Mouse (Mus musculus) heart, embryonic 16.5 days (tissue): ENCODE results near the gene Gm2026. TPM values are rescaled to one million over a fixed set of nuclear protein-coding genes. Genes with fewer than 3 reads are reported as not detected.
"Not testable (repeated sequence)": the region's sequence is repeated elsewhere in the genome, so short reads cannot be mapped to it uniquely, and the experiment has no call there.

Experiments used
- ATAC-seq: fragments of 200-750 bp; cut with Nextera tagmentation; replicated peaks from 2 replicates; pipeline ENCODE4 v1.8.0; 2017; ENCODE audit warnings: moderate number of reproducible peaks; ENCODE audit not compliant: insufficient read depth, low FRiP score; ENCODE audit errors: extremely low read depth
- H3K27ac ChIP-seq: fragments of 300-500 bp; sonication (generic); 2 replicates; pipeline ENCODE4 v1.5.1; 2014; ENCODE audit warnings: mild to moderate bottlenecking, low read length, control low read depth, moderate library complexity
- H3K27me3 ChIP-seq: fragments of 300-500 bp; sonication (generic); 2 replicates; pipeline ENCODE4 v1.6.1; 2014; ENCODE audit warnings: low read length, mixed read lengths; ENCODE audit not compliant: control insufficient read depth, insufficient read depth
- H3K36me3 ChIP-seq: fragments of 300-500 bp; sonication (generic); 2 replicates; pipeline ENCODE4 v1.6.1; 2014; ENCODE audit not compliant: control insufficient read depth, insufficient read depth
- H3K4me1 ChIP-seq: fragments of 300-500 bp; sonication (generic); 2 replicates; pipeline ENCODE4 v1.6.1; 2014; ENCODE audit warnings: low read length, mixed read lengths; ENCODE audit not compliant: control insufficient read depth, insufficient read depth
- H3K4me2 ChIP-seq: fragments of 300-500 bp; sonication (generic); 2 replicates; pipeline ENCODE4 v1.6.1; 2014; ENCODE audit warnings: low read depth, mild to moderate bottlenecking, control low read depth, low read length
- H3K4me3 ChIP-seq: fragments of 300-500 bp; sonication (generic); 2 replicates; pipeline ENCODE4 v1.5.1; 2014; ENCODE audit warnings: mild to moderate bottlenecking, control low read depth, low read length
- H3K9ac ChIP-seq: fragments of 300-500 bp; sonication (generic); 2 replicates; pipeline ENCODE4 v1.6.1; 2014; ENCODE audit warnings: low read length, control low read depth
- H3K9me3 ChIP-seq: fragments of 300-500 bp; sonication (generic); replicated peaks from 2 replicates; pipeline ENCODE4 v1.6.1; 2016; ENCODE audit warnings: low read length; ENCODE audit not compliant: control insufficient read depth
- WGBS: fragments of 180-500 bp; shearing (Covaris S2); extraction: QIAGEN DNeasy Blood & Tissue Kit; methylation state at CpG from one replicate; pipeline ENCODE4 v1.1.7; 2014; 5-methylcytosine and 5-hydroxymethylcytosine counted together
- polyA plus RNA-seq: library from polyadenylated mRNA; unstranded; fragments of >200 nt; fragmentation: Nextera tagmentation; extraction: Ambion mirVana; gene quantifications from 2 replicates; pipeline ENCODE4 v1.2.1, GENCODE M21; 2015

Gm2026 gene
- 17.1 and 21.2 TPM in 2 replicates for polyA plus RNA-seq

GRCm38 (mm10) chr2:175965031-175965430, at the start of gene Gm2026:
Gene Gm2026 (plus strand): TSS chr2:175965331.
- H3K4me3 ChIP-seq, H3K4me1 ChIP-seq, H3K9me3 ChIP-seq, H3K27me3 ChIP-seq, H3K9ac ChIP-seq, H3K27ac ChIP-seq, ATAC-seq, H3K36me3 ChIP-seq, H3K4me2 ChIP-seq: not testable (repeated sequence)
- no CpG with 5 or more reads among the region's 4 CpGs for WGBS

GRCm38 (mm10) chr2:175931000-175931399, 34.1 kb upstream of the Gm2026 start, which contains the start of gene Zfp966:
Gene Zfp966 (minus strand): TSS chr2:175931100.
- H3K36me3 ChIP-seq, H3K27me3 ChIP-seq, ATAC-seq, H3K4me3 ChIP-seq, H3K9me3 ChIP-seq, H3K9ac ChIP-seq, H3K4me2 ChIP-seq, H3K4me1 ChIP-seq, H3K27ac ChIP-seq: not testable (repeated sequence)
- WGBS: no CpG with 5 or more reads among the region's 6 CpGs

Other genes with a start within 250 kb of the Gm2026 start
- not detected in 2 replicates for gene Gm2007, start 223.8 kb upstream of the Gm2026 start, polyA plus RNA-seq
- gene Gm14288, start 164.2 kb upstream of the Gm2026 start, polyA plus RNA-seq: 4.1 and 4.9 TPM in 2 replicates
- gene Gm6710, start 96.1 kb upstream of the Gm2026 start, polyA plus RNA-seq: 13.1 and 18.6 TPM in 2 replicates
- gene Zfp966, start 34.2 kb upstream of the Gm2026 start, polyA plus RNA-seq: 1.7 and 2.8 TPM in 2 replicates
- 1.00 and 1.9 TPM in 2 replicates for gene Gm2004, start 184.5 kb downstream of the Gm2026 start, polyA plus RNA-seq